Mouse (Mus musculus): ENCODE results near the gene Gm27029. TPM values are rescaled to one million over a fixed set of nuclear protein-coding genes. Genes with fewer than 3 reads are reported as not detected.
"Not testable (repeated sequence)": the region's sequence is repeated elsewhere in the genome, so short reads cannot be mapped to it uniquely, and the experiment has no call there.

The Gm27029 gene
- polyA plus RNA-seq, 1 experiment from 2014 or later = 8.1 TPM

DNA sequence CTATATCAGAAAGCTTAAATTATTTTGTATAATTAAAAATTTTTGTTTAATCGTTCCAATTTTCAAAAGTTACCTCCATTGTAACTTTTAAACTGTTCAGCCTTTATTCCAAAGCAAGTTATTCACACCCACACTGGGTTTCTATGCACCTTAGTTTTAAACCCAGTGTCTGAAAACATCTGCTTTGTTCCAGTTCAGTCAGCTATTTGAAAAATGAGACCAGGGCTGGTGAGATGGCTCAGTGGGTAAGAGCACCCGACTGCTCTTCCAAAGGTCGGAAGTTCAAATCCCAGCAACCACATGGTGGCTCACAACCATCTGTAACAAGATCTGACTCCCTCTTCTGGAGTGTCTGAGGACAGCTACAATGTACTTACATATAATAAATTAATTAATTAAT, 13.4 kb upstream of the Gm27029 start:
- not testable (repeated sequence) for H3K4me1 ChIP-seq (ENCODE audit: control insufficient read depth, insufficient read depth, low read depth, low read length); H3K4me2 ChIP-seq (ENCODE audit: low read length); H3K4me3 ChIP-seq (ENCODE audit: low read length); H3K27ac ChIP-seq (ENCODE audit: low read depth, low read length); H3K9me3 ChIP-seq (ENCODE audit: control insufficient read depth, low read length); H3K9ac ChIP-seq (ENCODE audit: low read depth, low read length); ATAC-seq; H3K27me3 ChIP-seq (replicated peaks; ENCODE audit: control insufficient read depth, insufficient read depth, low read length)
- H3K36me3 ChIP-seq (ENCODE audit: control insufficient read depth, insufficient read depth, low read length) = peaks cover 12% of the 10 kb centered on the region
- WGBS = 59% methylated on average over 3 of the region's 3 CpGs

DNA sequence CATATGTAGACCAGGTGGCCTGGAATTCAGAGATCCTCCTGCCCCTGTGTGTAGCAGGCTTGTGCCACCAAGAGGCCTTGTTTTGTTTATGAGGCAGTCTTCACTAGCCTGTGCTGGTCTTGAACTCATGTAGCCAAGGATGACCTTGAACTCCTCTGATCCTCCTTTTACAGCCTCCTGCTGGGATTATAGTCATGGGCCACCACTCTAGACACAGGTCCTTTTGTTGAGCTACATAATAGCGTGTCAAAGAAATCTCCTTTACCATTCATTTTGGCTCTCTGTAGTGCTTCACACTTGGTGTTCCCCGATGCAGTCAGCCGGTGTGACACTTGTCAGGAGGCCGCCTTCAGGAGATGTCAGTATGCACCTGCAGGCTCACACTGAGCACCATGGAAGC, 12.3 kb upstream of the Gm27029 start:
- Histone ChIP-seq H3K27me3 (replicated peaks; ENCODE audit: control insufficient read depth, insufficient read depth, low read length) (no peaks in the 10 kb centered on the region), H3K9ac (ENCODE audit: low read depth, low read length) (no peak overlapping the region), H3K27ac (ENCODE audit: low read depth, low read length) (no peak overlapping the region), H3K36me3 (ENCODE audit: control insufficient read depth, insufficient read depth, low read length) (peaks cover 17% of the 10 kb centered on the region), H3K4me2 (ENCODE audit: low read length) (no peak overlapping the region), H3K4me1 (ENCODE audit: control insufficient read depth, insufficient read depth, low read depth, low read length) (no peaks in the 10 kb centered on the region), H3K4me3 (ENCODE audit: low read length) (no peak overlapping the region), H3K9me3 (ENCODE audit: control insufficient read depth, low read length) (no peaks in the 10 kb centered on the region)
- no peak for ATAC-seq
- 59% methylated on average over 4 of the region's 4 CpGs for WGBS

DNA sequence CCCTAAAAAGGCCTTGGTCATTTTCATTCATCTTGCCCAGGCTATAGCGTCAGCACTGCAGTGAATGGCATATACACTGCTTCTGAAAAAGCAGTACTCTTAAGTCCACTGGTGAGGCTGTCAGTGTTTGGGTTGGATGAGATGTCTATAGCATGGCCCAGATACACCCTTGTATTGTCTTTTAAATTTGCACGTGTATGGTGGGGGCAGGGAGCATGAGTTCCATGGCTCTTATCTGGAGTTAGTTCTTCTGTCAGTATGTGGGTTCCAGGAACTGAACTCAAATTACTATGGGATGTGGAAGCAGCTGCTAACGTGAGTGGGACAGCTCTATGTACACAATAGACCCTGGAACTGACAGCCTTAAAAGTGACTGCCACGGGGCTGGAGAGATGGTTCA, 11.2 kb upstream of the Gm27029 start:
- 84% methylated on average over 4 of the region's 4 CpGs for WGBS

DNA sequence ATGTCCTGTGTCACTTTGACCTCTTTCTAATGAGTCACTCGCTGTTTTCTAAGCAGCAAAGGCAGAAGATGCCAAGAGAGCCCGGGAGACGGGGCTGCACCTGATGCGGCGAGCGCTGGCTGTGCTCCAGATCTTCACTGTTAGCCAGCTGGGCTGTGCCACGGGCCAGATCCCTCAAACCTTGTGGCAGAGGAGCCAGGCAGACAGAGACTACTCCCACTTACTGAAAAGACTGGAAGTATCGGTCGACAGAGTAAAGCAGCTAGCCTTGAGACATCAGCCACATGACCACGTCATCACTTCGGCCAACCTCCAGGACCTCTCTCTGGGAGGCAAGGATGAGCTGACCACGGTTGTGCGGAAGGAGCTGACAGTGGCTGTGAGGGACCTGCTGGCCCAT, 8.8 kb upstream of the Gm27029 start:
- ATAC-seq = no peak
- H3K36me3 ChIP-seq (ENCODE audit: control insufficient read depth, insufficient read depth, low read length) = peaks cover 36% of the 10 kb centered on the region
- H3K9ac ChIP-seq (ENCODE audit: low read depth, low read length) = no peak overlapping the region
- no peaks in the 10 kb centered on the region for H3K27me3 ChIP-seq (replicated peaks; ENCODE audit: control insufficient read depth, insufficient read depth, low read length)
- no peaks in the 10 kb centered on the region for H3K9me3 ChIP-seq (ENCODE audit: control insufficient read depth, low read length)
- H3K4me2 ChIP-seq (ENCODE audit: low read length) = no peak overlapping the region
- no peak overlapping the region for H3K27ac ChIP-seq (ENCODE audit: low read depth, low read length)
- 78% methylated on average over 13 of the region's 13 CpGs for WGBS
- no peak overlapping the region for H3K4me3 ChIP-seq (ENCODE audit: low read length)
- H3K4me1 ChIP-seq (ENCODE audit: control insufficient read depth, insufficient read depth, low read depth, low read length) = no peaks in the 10 kb centered on the region

More for the DNA sequence above, 11.2 kb upstream of the Gm27029 start:
- no peaks in the 10 kb centered on the region for H3K4me1 ChIP-seq (ENCODE audit: control insufficient read depth, insufficient read depth, low read depth, low read length)
- peaks cover 26% of the 10 kb centered on the region for H3K36me3 ChIP-seq (ENCODE audit: control insufficient read depth, insufficient read depth, low read length)
- H3K9me3 ChIP-seq (ENCODE audit: control insufficient read depth, low read length) = no peaks in the 10 kb centered on the region
- H3K27ac ChIP-seq (ENCODE audit: low read depth, low read length) = no peak overlapping the region
- no peak overlapping the region for H3K9ac ChIP-seq (ENCODE audit: low read depth, low read length)
- no peak for ATAC-seq
- no peak overlapping the region for H3K4me2 ChIP-seq (ENCODE audit: low read length)
- H3K27me3 ChIP-seq (replicated peaks; ENCODE audit: control insufficient read depth, insufficient read depth, low read length) = no peaks in the 10 kb centered on the region
- no peak overlapping the region for H3K4me3 ChIP-seq (ENCODE audit: low read length)

DNA sequence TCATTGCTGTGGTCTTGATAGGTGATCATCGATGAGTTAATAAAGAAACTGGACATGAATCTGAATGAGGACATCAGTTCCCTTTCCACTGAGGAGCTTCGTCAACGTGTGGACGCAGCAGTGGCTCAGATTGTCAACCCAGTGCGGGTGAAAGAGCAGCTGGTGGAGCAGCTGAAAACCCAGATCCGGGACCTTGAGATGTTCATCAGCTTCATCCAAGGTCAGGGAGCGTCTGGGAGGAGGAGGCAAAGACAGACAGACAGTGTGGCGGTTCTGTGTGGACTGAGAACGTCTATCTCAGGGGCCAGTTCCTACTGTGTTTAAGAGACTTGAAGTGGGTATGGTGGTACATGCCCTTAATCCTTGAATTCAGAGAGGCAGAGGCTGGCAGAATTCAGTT, 6.7 kb upstream of the Gm27029 start:
- 90% methylated on average over 9 of the region's 9 CpGs for WGBS
- Histone ChIP-seq H3K27me3 (replicated peaks; ENCODE audit: control insufficient read depth, insufficient read depth, low read length) (no peaks in the 10 kb centered on the region), H3K36me3 (ENCODE audit: control insufficient read depth, insufficient read depth, low read length) (peaks cover 36% of the 10 kb centered on the region), H3K4me2 (ENCODE audit: low read length) (no peak overlapping the region), H3K27ac (ENCODE audit: low read depth, low read length) (no peak overlapping the region), H3K4me1 (ENCODE audit: control insufficient read depth, insufficient read depth, low read depth, low read length) (peaks cover 9% of the 10 kb centered on the region), H3K9me3 (ENCODE audit: control insufficient read depth, low read length) (no peaks in the 10 kb centered on the region), H3K4me3 (ENCODE audit: low read length) (no peak overlapping the region), H3K9ac (ENCODE audit: low read depth, low read length) (no peak overlapping the region)
- ATAC-seq = no peak

DNA sequence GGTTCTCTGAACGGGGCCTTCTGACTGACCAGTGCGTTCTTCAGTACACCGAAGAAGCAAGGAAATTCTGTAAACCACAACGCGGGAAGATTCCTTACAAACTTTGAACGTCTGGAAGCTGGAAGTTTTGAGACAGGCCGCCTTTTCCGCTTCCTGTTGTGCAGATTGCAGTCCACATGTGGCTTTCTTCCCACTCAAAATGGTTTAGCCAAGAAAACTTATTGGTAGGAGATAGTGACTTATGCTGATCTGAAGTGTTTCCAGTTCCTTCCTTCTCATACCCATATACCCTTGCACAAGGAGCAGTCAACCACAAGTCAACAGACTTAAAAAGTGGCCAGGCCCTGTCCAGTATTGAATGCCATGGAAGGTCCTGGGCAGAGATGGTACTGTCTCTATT, 1.6 kb upstream of the Gm27029 start:
- ATAC-seq = no peak
- H3K9me3 ChIP-seq (ENCODE audit: control insufficient read depth, low read length) = no peaks in the 10 kb centered on the region
- H3K4me1 ChIP-seq (ENCODE audit: control insufficient read depth, insufficient read depth, low read depth, low read length) = peaks cover 24% of the 10 kb centered on the region
- peak overlapping the region; percentile 91 for H3K9ac ChIP-seq (ENCODE audit: low read depth, low read length)
- H3K4me3 ChIP-seq (ENCODE audit: low read length) = peak overlapping the region; percentile 98
- WGBS = 66% methylated on average over 8 of the region's 8 CpGs
- H3K27ac ChIP-seq (ENCODE audit: low read depth, low read length) = no peak overlapping the region
- H3K4me2 ChIP-seq (ENCODE audit: low read length) = peak overlapping the region; percentile 94
- H3K27me3 ChIP-seq (replicated peaks; ENCODE audit: control insufficient read depth, insufficient read depth, low read length) = no peaks in the 10 kb centered on the region
- peaks cover 12% of the 10 kb centered on the region for H3K36me3 ChIP-seq (ENCODE audit: control insufficient read depth, insufficient read depth, low read length)

DNA sequence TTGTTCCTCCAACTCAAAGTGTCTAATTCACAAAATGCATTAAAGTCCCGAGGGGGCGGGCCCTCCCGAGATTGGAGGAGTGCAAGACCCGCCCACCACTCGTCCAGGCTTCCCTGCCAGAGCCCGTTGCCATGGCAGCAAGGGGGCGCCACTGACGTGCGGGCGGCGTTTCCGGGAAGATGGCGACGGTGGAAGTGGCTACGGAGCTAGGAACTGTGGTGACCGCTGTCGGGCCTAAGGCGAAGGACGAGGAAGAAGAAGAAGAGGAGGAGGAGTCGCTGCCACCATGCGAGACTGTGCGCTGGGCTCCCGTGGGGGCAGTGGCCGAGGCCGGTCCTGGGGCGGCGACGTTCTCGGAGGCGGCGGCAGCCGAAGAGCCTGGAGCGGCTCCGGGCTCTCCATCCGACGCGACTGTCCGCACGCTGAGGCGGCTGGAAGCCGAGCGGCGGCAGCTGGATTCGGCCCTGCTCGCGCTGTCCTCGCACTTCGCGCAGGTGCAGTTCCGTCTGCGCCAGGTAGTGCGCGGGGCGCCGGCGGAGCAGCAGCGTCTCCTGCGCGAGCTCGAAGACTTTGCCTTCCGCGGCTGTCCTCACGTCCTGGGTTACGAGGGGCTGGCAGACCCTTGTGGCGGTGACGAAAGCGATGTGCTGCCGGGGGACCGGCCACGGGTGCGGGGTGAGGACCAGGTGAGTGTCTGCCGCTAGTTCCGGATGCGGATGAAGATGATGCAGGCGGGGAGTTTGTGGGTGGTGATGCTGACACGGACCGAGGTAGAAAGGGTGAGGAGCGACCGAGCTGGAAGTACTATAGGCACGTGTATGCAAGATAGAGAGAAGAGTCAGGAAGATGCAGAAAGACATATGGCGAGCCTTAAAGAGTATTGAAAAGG, 573 bp upstream of the Gm27029 start, which contains the start of the genes Rundc1 and Ptges3l:
Rundc1 (plus strand) TSS at position 161 of the 889 bp plus-strand sequence.
Ptges3l (minus strand) TSS at position 409 of the 889 bp plus-strand sequence.
- Histone ChIP-seq H3K27ac (ENCODE audit: low read depth, low read length) (peak within 1 kb of the TSS; percentile 92), H3K4me1 (ENCODE audit: control insufficient read depth, insufficient read depth, low read depth, low read length) (peaks cover 24% of the 10 kb centered on the region), H3K4me3 (ENCODE audit: low read length) (peak within 1 kb of the TSS; percentile 98), H3K9ac (ENCODE audit: low read depth, low read length) (peak within 1 kb of the TSS; percentile 91), H3K9me3 (ENCODE audit: control insufficient read depth, low read length) (no peaks in the 10 kb centered on the region), H3K4me2 (ENCODE audit: low read length) (peak within 1 kb of the TSS; percentile 94), H3K27me3 (replicated peaks; ENCODE audit: control insufficient read depth, insufficient read depth, low read length) (no peaks in the 10 kb centered on the region), H3K36me3 (ENCODE audit: control insufficient read depth, insufficient read depth, low read length) (peaks cover 7% of the 10 kb centered on the region)
- ATAC-seq = peak; percentile 97
- WGBS = under 1% methylated on average over 80 of the region's 81 CpGs

DNA sequence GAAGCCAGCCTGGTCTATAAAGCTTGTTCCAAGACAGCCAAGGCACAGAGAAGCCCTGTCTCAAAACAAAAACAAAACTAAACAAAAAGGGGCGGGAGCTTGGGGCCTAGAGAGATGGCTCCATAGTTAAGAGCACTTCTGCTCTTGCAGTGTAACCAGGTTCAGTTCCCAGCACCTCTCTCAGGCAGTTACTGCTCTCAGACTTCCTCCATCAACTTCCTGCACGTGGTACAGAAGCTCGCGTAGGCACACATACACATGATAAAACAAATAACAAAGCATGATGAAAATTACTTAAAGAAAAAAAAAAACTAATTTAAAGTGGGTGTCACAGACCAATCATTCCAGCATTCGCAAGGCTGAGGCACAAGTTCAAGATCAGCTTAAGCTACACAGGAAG, 4.4 kb downstream of the Gm27029 start:
- 91% methylated on average over 5 of the region's 5 CpGs for WGBS
- H3K36me3 ChIP-seq (ENCODE audit: control insufficient read depth, insufficient read depth, low read length) = no peaks in the 10 kb centered on the region
- no peaks in the 10 kb centered on the region for H3K9me3 ChIP-seq (ENCODE audit: control insufficient read depth, low read length)
- H3K4me1 ChIP-seq (ENCODE audit: control insufficient read depth, insufficient read depth, low read depth, low read length) = peaks cover 15% of the 10 kb centered on the region
- H3K27ac ChIP-seq (ENCODE audit: low read depth, low read length) = no peak overlapping the region
- no peak overlapping the region for H3K4me2 ChIP-seq (ENCODE audit: low read length)
- H3K9ac ChIP-seq (ENCODE audit: low read depth, low read length) = no peak overlapping the region
- H3K4me3 ChIP-seq (ENCODE audit: low read length) = no peak overlapping the region
- H3K27me3 ChIP-seq (replicated peaks; ENCODE audit: control insufficient read depth, insufficient read depth, low read length) = no peaks in the 10 kb centered on the region
- no peak for ATAC-seq

DNA sequence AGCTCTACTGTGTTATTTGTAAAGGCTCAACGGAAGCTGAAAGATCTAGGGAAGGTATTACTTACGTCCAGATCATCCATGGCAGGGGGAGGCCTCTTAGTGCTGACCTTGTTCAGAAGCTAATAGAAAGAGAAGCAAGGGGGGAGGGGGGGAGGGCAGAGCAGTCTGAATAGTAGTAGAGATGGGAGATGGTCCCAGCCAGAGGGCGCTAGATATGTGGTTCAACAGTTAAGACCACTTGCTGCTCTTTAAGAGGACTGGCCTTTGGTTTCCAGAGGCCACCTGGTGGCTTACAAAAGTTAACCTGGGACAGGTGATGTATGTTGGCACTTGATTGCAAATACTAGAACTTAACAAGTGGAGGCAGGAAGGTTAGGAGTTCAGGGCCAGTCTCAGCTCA, 5.0 kb downstream of the Gm27029 start:
- WGBS = 23% methylated on average over 3 of the region's 3 CpGs
- Histone ChIP-seq H3K9ac (ENCODE audit: low read depth, low read length) (no peak overlapping the region), H3K4me2 (ENCODE audit: low read length) (no peak overlapping the region), H3K27me3 (replicated peaks; ENCODE audit: control insufficient read depth, insufficient read depth, low read length) (no peaks in the 10 kb centered on the region), H3K36me3 (ENCODE audit: control insufficient read depth, insufficient read depth, low read length) (no peaks in the 10 kb centered on the region), H3K9me3 (ENCODE audit: control insufficient read depth, low read length) (no peaks in the 10 kb centered on the region), H3K4me1 (ENCODE audit: control insufficient read depth, insufficient read depth, low read depth, low read length) (peaks cover 14% of the 10 kb centered on the region), H3K4me3 (ENCODE audit: low read length) (no peak overlapping the region), H3K27ac (ENCODE audit: low read depth, low read length) (no peak overlapping the region)
- ATAC-seq = no peak

Measured in hindbrain, embryonic 16.5 days (tissue).